Mouse (Mus musculus): ENCODE data around the gene Il17ra.

Il17ra gene

DNA sequence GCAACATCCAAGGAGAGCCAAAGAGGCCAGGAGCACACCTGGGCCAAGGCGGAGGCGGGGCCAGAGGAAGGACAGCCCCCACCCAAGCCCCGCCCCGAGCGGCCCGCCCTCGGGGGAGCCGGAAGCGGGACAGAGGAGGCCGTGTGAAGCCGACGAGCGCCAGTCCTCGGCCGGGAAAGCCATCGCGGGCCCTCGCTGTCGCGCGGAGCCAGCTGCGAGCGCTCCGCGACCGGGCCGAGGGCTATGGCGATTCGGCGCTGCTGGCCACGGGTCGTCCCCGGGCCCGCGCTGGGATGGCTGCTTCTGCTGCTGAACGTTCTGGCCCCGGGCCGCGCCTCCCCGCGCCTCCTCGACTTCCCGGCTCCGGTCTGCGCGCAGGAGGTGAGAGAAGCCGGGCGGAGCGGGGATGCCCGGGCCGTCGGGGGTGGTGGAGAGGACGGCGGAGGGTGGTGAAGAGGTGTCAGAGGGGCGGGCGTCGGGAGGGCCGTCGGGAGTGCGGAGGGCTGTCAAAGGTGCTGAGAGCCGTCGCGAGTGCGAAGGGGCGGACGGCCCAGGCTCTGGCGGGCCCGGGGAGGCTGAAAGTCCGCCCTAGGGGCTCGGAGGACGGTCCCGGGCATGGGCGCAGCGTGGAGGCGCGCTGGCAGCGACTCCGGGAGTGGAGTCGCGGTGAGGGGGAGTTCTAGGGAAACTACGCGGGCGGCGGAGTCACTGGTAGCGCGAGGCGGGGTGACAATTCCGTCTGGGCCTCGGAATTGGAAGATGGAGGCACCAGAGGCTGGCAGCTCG, at the start of gene Il17ra:
TSS of gene Il17ra (plus strand) at position 162 of the 786 bp plus-strand sequence.
- in situ Hi-C loops (cut with MboI; ENCODE audit: low pct_unique_long_range_greater_than_20kb in 1 of 2, low sequenced_read_pairs in 2 of 2, unreplicated experiment in 1 of 2): no loop called here

- in situ Hi-C loops (cut with MboI; ENCODE audit: low pct_unique_long_range_greater_than_20kb in 1 of 2, low sequenced_read_pairs in 2 of 2, unreplicated experiment in 1 of 2): no loop called here
Observed at GRCm38 (mm10) chr6:120438161-120438560, 24.9 kb upstream of the Il17ra start.

DNA sequence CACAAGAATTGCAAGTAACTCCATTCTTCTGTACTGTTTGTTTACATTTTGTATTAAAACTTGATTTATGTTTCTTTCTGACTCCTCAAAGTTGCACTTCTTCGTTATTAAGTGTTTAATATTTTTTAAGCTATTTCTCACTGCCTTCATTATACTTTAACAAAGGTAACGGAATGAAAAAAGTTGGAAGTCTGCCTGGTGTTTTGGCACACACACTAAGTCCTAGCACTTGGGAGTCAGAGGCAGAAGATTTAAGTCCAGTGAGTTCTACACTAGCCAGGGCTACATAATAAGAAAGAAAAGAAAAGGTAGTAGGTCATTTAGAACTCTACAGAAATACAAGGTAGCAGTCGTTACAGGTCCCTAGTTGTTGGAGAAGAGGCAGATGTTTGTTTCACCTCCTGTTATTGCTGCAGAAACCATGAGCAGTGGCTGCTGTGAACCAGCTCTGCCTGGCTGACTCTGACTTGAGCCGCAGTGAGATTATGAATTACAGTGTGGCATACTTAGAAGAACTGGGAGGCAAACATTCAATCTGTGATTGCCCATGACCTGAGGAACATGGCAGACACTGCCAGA, 20.8 kb upstream of the Il17ra start:
- in situ Hi-C loops (cut with MboI; ENCODE audit: low pct_unique_long_range_greater_than_20kb in 1 of 2, low sequenced_read_pairs in 2 of 2, unreplicated experiment in 1 of 2): no loop called here

DNA sequence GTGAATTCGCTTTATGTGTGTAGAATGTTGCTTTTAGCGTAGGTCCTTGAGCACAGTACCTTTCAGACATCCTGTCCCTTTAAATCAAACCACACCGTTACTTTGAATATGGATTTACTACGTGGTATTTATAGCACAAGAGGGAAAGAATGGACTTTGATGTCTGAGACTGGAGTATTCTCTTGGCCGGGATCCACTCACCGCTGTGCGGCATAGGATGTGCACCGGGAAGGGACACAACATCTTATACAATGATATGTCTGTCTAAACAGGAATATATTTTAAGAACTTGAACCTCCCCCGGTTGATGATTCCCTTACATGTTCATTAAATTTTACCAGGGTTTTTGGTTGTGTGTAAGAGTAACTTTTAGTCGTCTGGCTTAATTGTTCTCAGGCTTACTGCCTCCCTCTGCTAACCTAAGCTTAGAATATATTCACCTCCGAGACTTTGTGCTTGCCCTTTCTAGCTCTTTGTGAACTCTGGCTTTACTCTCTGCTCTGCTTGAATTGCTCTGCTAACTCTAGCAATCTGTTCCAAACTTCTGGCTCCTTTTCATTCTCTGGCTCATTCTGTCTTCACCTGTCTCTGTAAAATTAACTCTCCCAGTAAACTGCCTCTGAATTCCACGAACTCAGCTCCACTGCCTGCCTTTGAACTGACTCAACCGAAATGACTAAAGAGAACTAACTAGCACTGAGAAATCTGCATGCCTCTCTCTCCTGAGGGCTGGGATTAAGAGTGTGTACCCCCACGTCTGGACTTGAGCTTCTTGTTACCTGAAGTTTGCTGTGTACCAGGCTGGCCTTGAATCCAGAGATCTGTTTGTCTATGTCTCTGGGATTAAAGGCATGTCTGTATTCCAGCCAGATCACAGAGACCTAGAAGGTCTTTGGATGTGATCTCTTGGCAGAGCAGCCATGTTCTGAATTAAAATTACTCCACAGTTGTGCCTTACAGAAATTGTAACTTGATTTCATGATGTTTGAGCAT, 19.4 kb upstream of the Il17ra start:
- in situ Hi-C loops (cut with MboI; ENCODE audit: low pct_unique_long_range_greater_than_20kb in 1 of 2, low sequenced_read_pairs in 2 of 2, unreplicated experiment in 1 of 2): no loop called here

GRCm38 (mm10) chr6:120450208-120450607, 12.8 kb upstream of the Il17ra start:
- in situ Hi-C loops (cut with MboI; ENCODE audit: low pct_unique_long_range_greater_than_20kb in 1 of 2, low sequenced_read_pairs in 2 of 2, unreplicated experiment in 1 of 2): no loop called here

- in situ Hi-C loops (cut with MboI; ENCODE audit: low pct_unique_long_range_greater_than_20kb in 1 of 2, low sequenced_read_pairs in 2 of 2, unreplicated experiment in 1 of 2): no loop called here
Observed at GRCm38 (mm10) chr6:120452384-120453102, 10.5 kb upstream of the Il17ra start.

DNA sequence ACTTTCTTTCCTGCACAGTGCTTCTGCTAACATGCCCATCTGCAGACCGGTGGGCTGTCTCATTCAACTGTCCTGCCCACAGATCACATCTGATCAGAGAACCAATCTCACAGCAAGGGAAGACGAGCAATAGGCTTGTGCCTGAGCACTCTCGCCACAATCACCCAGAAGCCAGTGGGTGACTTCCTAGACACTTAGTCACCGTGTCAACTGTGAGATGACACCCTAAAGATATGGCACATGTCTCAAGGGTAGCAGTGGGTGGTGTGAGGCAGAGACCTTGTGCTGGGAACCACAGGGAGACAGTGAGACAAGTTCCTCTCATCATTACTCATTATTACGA, 10.0 kb upstream of the Il17ra start:
- in situ Hi-C loops (cut with MboI; ENCODE audit: low pct_unique_long_range_greater_than_20kb in 1 of 2, low sequenced_read_pairs in 2 of 2, unreplicated experiment in 1 of 2): no loop called here

GRCm38 (mm10) chr6:120453556-120453955, 9.5 kb upstream of the Il17ra start:
- in situ Hi-C loops (cut with MboI; ENCODE audit: low pct_unique_long_range_greater_than_20kb in 1 of 2, low sequenced_read_pairs in 2 of 2, unreplicated experiment in 1 of 2): no loop called here

GRCm38 (mm10) chr6:120454627-120455077, 8.4 kb upstream of the Il17ra start:
- in situ Hi-C loops (cut with MboI; ENCODE audit: low pct_unique_long_range_greater_than_20kb in 1 of 2, low sequenced_read_pairs in 2 of 2, unreplicated experiment in 1 of 2): no loop called here

DNA sequence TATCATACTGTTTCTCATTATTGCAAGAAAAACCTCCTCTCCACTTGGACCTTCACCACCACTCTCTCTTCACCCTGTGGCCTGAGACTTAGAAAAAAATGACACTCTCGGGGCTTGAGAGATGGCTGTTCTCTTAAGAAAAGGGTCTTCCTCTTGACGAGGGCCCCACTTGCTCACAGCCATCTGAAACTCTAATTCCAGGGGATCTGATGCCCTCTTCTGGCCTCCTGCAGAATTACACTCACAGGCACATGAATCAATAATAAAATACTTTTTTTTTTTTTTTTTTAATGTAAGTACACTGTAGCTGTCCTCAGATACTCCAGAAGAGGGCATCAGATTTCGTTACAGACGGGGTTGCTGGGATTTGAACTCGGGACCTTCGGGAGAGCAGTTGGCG, 6.0 kb upstream of the Il17ra start:
- in situ Hi-C loops (cut with MboI; ENCODE audit: low pct_unique_long_range_greater_than_20kb in 1 of 2, low sequenced_read_pairs in 2 of 2, unreplicated experiment in 1 of 2): no loop called here

- in situ Hi-C loops (cut with MboI; ENCODE audit: low pct_unique_long_range_greater_than_20kb in 1 of 2, low sequenced_read_pairs in 2 of 2, unreplicated experiment in 1 of 2): no loop called here
Observed at GRCm38 (mm10) chr6:120457751-120458150, 5.3 kb upstream of the Il17ra start.

DNA sequence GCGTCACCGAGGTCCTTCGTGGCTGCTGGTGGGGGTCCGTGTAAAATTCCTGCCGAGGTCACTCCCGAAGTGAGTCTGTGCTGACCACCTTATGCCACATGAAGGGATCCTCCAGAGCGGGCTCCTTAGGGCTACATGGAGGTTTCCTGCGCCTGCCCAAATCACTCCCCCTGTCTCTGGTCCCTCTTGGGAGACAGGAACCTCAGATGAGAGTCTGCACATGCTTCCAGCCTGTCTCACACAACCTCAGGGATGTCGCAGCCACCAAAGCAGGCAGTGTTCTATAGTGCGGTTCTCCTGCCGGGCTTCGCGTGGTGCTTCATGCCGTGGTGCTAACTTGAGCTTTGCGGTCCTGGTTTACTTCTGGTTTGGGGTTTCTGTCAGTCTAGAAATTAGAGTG, 1.8 kb upstream of the Il17ra start:
- in situ Hi-C loops (cut with MboI; ENCODE audit: low pct_unique_long_range_greater_than_20kb in 1 of 2, low sequenced_read_pairs in 2 of 2, unreplicated experiment in 1 of 2): no loop called here

DNA sequence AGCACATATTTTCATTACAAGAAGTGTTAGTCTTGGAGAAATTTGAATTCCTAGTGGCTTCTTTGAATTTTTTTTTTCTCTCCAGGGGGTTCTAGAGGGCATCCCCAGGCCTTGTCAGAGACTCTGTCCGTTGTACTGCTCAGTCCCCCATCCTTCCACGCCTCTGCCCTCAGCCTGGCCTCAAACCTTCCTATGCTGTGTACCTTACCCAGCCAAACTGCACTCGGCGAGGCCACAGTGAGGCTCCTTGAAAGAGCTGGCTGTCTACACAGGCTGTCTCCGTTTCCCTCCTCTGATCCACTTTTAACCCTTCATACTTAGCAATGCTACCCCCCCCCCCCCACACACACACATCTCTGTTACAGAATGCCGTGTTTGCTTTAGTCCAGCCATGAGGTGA, 796 bp upstream of the Il17ra start:
- in situ Hi-C loops (cut with MboI; ENCODE audit: low pct_unique_long_range_greater_than_20kb in 1 of 2, low sequenced_read_pairs in 2 of 2, unreplicated experiment in 1 of 2): no loop called here

DNA sequence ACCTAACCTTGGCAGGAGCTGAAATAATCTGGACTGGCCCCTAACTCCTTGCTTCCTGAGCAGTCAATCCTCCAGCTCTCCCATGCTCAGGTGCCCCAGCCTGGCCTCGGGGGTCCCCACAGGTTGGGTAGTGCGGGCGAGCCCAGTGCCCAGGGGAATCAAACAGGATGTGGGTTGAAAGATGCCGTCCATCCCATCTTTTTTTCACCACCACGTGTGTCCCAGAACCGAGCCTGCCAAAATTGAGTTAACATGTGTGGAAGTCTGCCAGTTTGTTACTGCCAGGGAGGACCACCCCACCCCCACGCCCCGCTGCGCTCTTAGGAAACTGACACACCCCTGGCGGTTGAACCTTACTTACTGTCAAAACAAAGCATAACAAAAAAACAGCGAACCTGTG, 837 bp downstream of the Il17ra start:
- in situ Hi-C loops (cut with MboI; ENCODE audit: low pct_unique_long_range_greater_than_20kb in 1 of 2, low sequenced_read_pairs in 2 of 2, unreplicated experiment in 1 of 2): no loop called here

- in situ Hi-C loops (cut with MboI; ENCODE audit: low pct_unique_long_range_greater_than_20kb in 1 of 2, low sequenced_read_pairs in 2 of 2, unreplicated experiment in 1 of 2): no loop called here
Observed at GRCm38 (mm10) chr6:120464406-120464939, 1.4 kb downstream of the Il17ra start.

DNA sequence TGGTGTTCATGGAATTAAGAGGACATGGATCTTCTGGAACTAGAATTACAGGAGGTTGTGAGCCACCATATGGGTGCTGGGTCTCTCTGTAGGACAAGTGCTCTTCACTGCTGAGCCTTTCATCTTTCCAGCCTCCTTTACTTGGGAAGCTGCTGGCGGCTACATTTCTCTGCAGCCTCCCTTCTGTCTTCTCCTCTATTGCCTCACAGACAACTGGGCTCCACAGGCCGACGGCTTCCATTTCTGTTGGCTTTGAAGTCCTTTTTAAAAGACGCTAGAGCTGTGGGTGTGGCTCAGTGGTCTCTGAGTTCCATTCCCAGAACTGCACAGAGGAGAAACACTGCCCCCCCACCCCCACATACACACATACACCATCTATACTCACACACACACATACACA, 2.3 kb downstream of the Il17ra start:
- in situ Hi-C loops (cut with MboI; ENCODE audit: low pct_unique_long_range_greater_than_20kb in 1 of 2, low sequenced_read_pairs in 2 of 2, unreplicated experiment in 1 of 2): no loop called here

GRCm38 (mm10) chr6:120466609-120467329, 3.7 kb downstream of the Il17ra start:
- in situ Hi-C loops (cut with MboI; ENCODE audit: low pct_unique_long_range_greater_than_20kb in 1 of 2, low sequenced_read_pairs in 2 of 2, unreplicated experiment in 1 of 2): no loop called here

- in situ Hi-C loops (cut with MboI; ENCODE audit: low pct_unique_long_range_greater_than_20kb in 1 of 2, low sequenced_read_pairs in 2 of 2, unreplicated experiment in 1 of 2): no loop called here
Observed at GRCm38 (mm10) chr6:120468259-120468658, 5.2 kb downstream of the Il17ra start.
